Mouse (Mus musculus) hindbrain, embryonic 10.5 days (tissue): ENCODE results near the gene Tacr2. TPM values are rescaled to one million over a fixed set of nuclear protein-coding genes. Genes with fewer than 3 reads are reported as not detected.

ENCODE experiments used
- DNase-seq: peaks from one replicate; pipeline ENCODE4 v3.0.0-alpha.2; 2017; ENCODE audit warnings: low spot score
- H3K27ac ChIP-seq: fragments of 300-500 bp; sonication (generic); 2 replicates; pipeline ENCODE4 v1.5.1; 2016; ENCODE audit warnings: mild to moderate bottlenecking, moderate library complexity
- H3K27me3 ChIP-seq: fragments of 300-500 bp; sonication (generic); 2 replicates; pipeline ENCODE4 v1.6.1; 2016; ENCODE audit warnings: mild to moderate bottlenecking; ENCODE audit not compliant: poor library complexity, insufficient read depth, severe bottlenecking
- H3K36me3 ChIP-seq: fragments of 300-500 bp; sonication (generic); 2 replicates; pipeline ENCODE4 v1.6.1; 2016; ENCODE audit warnings: mild to moderate bottlenecking, moderate library complexity
- H3K4me1 ChIP-seq: fragments of 300-500 bp; sonication (generic); replicated peaks from 2 replicates; pipeline ENCODE4 v1.6.1; 2016; ENCODE audit warnings: mild to moderate bottlenecking
- H3K4me3 ChIP-seq: fragments of 300-500 bp; sonication (generic); 2 replicates; pipeline ENCODE4 v1.5.1; 2016; ENCODE audit warnings: mild to moderate bottlenecking, moderate library complexity
- H3K9me3 ChIP-seq: fragments of 300-500 bp; sonication (generic); 2 replicates; pipeline ENCODE4 v1.6.1; 2016; ENCODE audit warnings: mild to moderate bottlenecking, moderate library complexity
- WGBS: fragments of 180-500 bp; shearing (Covaris S2); methylation state at CpG from one replicate; pipeline ENCODE4 v1.1.7; 2016; 5-methylcytosine and 5-hydroxymethylcytosine counted together
- polyA plus RNA-seq: library from polyadenylated mRNA; unstranded; fragments of >200 nt; fragmentation: Nextera tagmentation; extraction: Ambion mirVana; gene quantifications from 2 replicates; pipeline ENCODE4 v1.2.1, GENCODE M21; 2016

Tacr2 gene
- polyA plus RNA-seq = not detected in 2 replicates

GRCm38 (mm10) chr10:62252000-62252488 is at the start of gene Tacr2:
TSS of gene Tacr2 (plus strand) at chr10:62252438.
- Histone ChIP-seq H3K4me3 (no peak within 1 kb of the TSS), H3K27me3 (peaks cover 9% of the 10 kb centered on the region), H3K4me1 (peaks cover 2% of the 10 kb centered on the region; the same call in 1 of the 2 replicates), H3K27ac (no peak within 1 kb of the TSS; the same call in 1 of the 2 replicates), H3K36me3 (no peaks in the 10 kb centered on the region), H3K9me3 (no peaks in the 10 kb centered on the region)
- no peak for DNase-seq
- 47% methylated on average over 12 of the region's 12 CpGs for WGBS

- DNase-seq = no peak
- peaks cover 6% of the 10 kb centered on the region; the same call in 1 of the 2 replicates for H3K36me3 ChIP-seq
- H3K27me3 ChIP-seq = no peaks in the 10 kb centered on the region
- 86% methylated on average over 6 of the region's 6 CpGs for WGBS
- H3K27ac ChIP-seq = no peak overlapping the region
- no peak overlapping the region for H3K4me3 ChIP-seq
- no peaks in the 10 kb centered on the region for H3K9me3 ChIP-seq
- peaks cover under 1% of the 10 kb centered on the region; the same call in 1 of the 2 replicates for H3K4me1 ChIP-seq
Observed at GRCm38 (mm10) chr10:62202574-62202973, 49.7 kb upstream of the Tacr2 start.

- Histone ChIP-seq H3K9me3 (no peaks in the 10 kb centered on the region), H3K4me1 (peaks cover 27% of the 10 kb centered on the region), H3K27me3 (no peaks in the 10 kb centered on the region), H3K4me3 (no peak overlapping the region), H3K36me3 (no peaks in the 10 kb centered on the region), H3K27ac (peak overlapping the region; percentile 40)
- 69% methylated on average over 10 of the region's 10 CpGs for WGBS
- no peak for DNase-seq
Observed at GRCm38 (mm10) chr10:62208241-62208896, 43.9 kb upstream of the Tacr2 start.

GRCm38 (mm10) chr10:62211310-62211709 is 40.9 kb upstream of the Tacr2 start:
- no peak for DNase-seq
- Histone ChIP-seq H3K4me3 (no peak overlapping the region), H3K9me3 (no peaks in the 10 kb centered on the region), H3K36me3 (no peaks in the 10 kb centered on the region), H3K27me3 (no peaks in the 10 kb centered on the region), H3K4me1 (peaks cover 31% of the 10 kb centered on the region), H3K27ac (peak overlapping the region; percentile 35; the same call in 1 of the 2 replicates)
- WGBS = 75% methylated on average over 6 of the region's 6 CpGs

- H3K9me3 ChIP-seq = no peaks in the 10 kb centered on the region
- no peak for DNase-seq
- H3K27me3 ChIP-seq = no peaks in the 10 kb centered on the region
- H3K4me3 ChIP-seq = no peak overlapping the region
- H3K27ac ChIP-seq = 0 out of 2 replicates have a peak overlapping the region, but pooled peaks have one; percentile 9
- peaks cover 39% of the 10 kb centered on the region for H3K4me1 ChIP-seq
- 62% methylated on average over 5 of the region's 5 CpGs for WGBS
- no peaks in the 10 kb centered on the region for H3K36me3 ChIP-seq
Observed at GRCm38 (mm10) chr10:62215169-62215616, 37.0 kb upstream of the Tacr2 start.

GRCm38 (mm10) chr10:62215633-62216032 is 36.6 kb upstream of the Tacr2 start:
- no peaks in the 10 kb centered on the region for H3K9me3 ChIP-seq
- DNase-seq = no peak
- no peak overlapping the region for H3K4me3 ChIP-seq
- H3K36me3 ChIP-seq = no peaks in the 10 kb centered on the region
- H3K4me1 ChIP-seq = peaks cover 34% of the 10 kb centered on the region
- H3K27me3 ChIP-seq = no peaks in the 10 kb centered on the region
- WGBS = 94% methylated on average over 8 of the region's 8 CpGs
- 0 out of 2 replicates have a peak overlapping the region, but pooled peaks have one; percentile 85 for H3K27ac ChIP-seq

- H3K4me1 ChIP-seq = peaks cover 31% of the 10 kb centered on the region
- H3K27ac ChIP-seq = peak overlapping the region; percentile 85
- peak; percentile 42 for DNase-seq
- no peaks in the 10 kb centered on the region for H3K27me3 ChIP-seq
- H3K4me3 ChIP-seq = no peak overlapping the region
- 51% methylated on average over 5 of the region's 5 CpGs for WGBS
- no peaks in the 10 kb centered on the region for H3K9me3 ChIP-seq
- no peaks in the 10 kb centered on the region for H3K36me3 ChIP-seq
Observed at GRCm38 (mm10) chr10:62216595-62216994, 35.6 kb upstream of the Tacr2 start.

GRCm38 (mm10) chr10:62217196-62217595 is 35.0 kb upstream of the Tacr2 start:
- Histone ChIP-seq H3K36me3 (no peaks in the 10 kb centered on the region), H3K27ac (peak overlapping the region; percentile 85), H3K27me3 (no peaks in the 10 kb centered on the region), H3K4me3 (no peak overlapping the region), H3K4me1 (peaks cover 29% of the 10 kb centered on the region), H3K9me3 (no peaks in the 10 kb centered on the region)
- DNase-seq = peak; percentile 30
- 54% methylated on average over 8 of the region's 8 CpGs for WGBS

GRCm38 (mm10) chr10:62218044-62218788 is 34.0 kb upstream of the Tacr2 start:
- DNase-seq = no peak
- H3K27me3 ChIP-seq = no peaks in the 10 kb centered on the region
- peaks cover 29% of the 10 kb centered on the region for H3K4me1 ChIP-seq
- no peak overlapping the region for H3K4me3 ChIP-seq
- no peaks in the 10 kb centered on the region for H3K36me3 ChIP-seq
- peak overlapping the region; percentile 53 for H3K27ac ChIP-seq
- H3K9me3 ChIP-seq = no peaks in the 10 kb centered on the region
- WGBS = 86% methylated on average over 19 of the region's 19 CpGs

GRCm38 (mm10) chr10:62218789-62219172 is 33.5 kb upstream of the Tacr2 start:
- Histone ChIP-seq H3K4me3 (no peak overlapping the region), H3K4me1 (peaks cover 29% of the 10 kb centered on the region), H3K9me3 (no peaks in the 10 kb centered on the region), H3K36me3 (no peaks in the 10 kb centered on the region), H3K27ac (peak overlapping the region; percentile 53; the same call in 1 of the 2 replicates), H3K27me3 (no peaks in the 10 kb centered on the region)
- 87% methylated on average over 7 of the region's 7 CpGs for WGBS
- no peak for DNase-seq

- H3K27me3 ChIP-seq = no peaks in the 10 kb centered on the region
- 80% methylated on average over 8 of the region's 8 CpGs for WGBS
Observed at GRCm38 (mm10) chr10:62220732-62221514, 31.3 kb upstream of the Tacr2 start.

GRCm38 (mm10) chr10:62221647-62222046 is 30.6 kb upstream of the Tacr2 start:
- H3K9me3 ChIP-seq = no peaks in the 10 kb centered on the region
- DNase-seq = no peak
- H3K36me3 ChIP-seq = no peaks in the 10 kb centered on the region
- no peak overlapping the region for H3K4me3 ChIP-seq
- peaks cover 35% of the 10 kb centered on the region for H3K4me1 ChIP-seq
- no peak overlapping the region for H3K27ac ChIP-seq
- WGBS = 90% methylated on average over 2 of the region's 2 CpGs
- no peaks in the 10 kb centered on the region for H3K27me3 ChIP-seq

More at GRCm38 (mm10) chr10:62220732-62221514, 31.3 kb upstream of the Tacr2 start:
- Histone ChIP-seq H3K4me3 (no peak overlapping the region), H3K36me3 (no peaks in the 10 kb centered on the region), H3K4me1 (peaks cover 40% of the 10 kb centered on the region), H3K9me3 (no peaks in the 10 kb centered on the region), H3K27ac (no peak overlapping the region)
- no peak for DNase-seq
